Mouse (Mus musculus): ENCODE results near the gene Plod2. TPM values are rescaled to one million over a fixed set of nuclear protein-coding genes. Genes with fewer than 3 reads are reported as not detected.

Plod2 gene
- polyA plus RNA-seq, 1 experiment from 2014 or later = 25.6 TPM

GRCm38 (mm10) chr9:92560840-92561547 lies 19.0 kb downstream of the Plod2 start:
- Histone ChIP-seq H3K36me3 (0 out of 2 replicates have a peak, but pooled peaks cover 3% of the 10 kb centered on the region), H3K4me1 (peaks cover 8% of the 10 kb centered on the region), H3K9me3 (replicated peaks) (no peaks in the 10 kb centered on the region), H3K27ac (replicated peaks) (no peak overlapping the region), H3K4me3 (no peak overlapping the region), H3K27me3 (ENCODE audit: low read depth, poor library complexity, severe bottlenecking) (no peaks in the 10 kb centered on the region)
- no peak for DNase-seq (ENCODE audit: low spot score)
- 69% methylated on average over 6 of the region's 6 CpGs for WGBS

GRCm38 (mm10) chr9:92562416-92562815 lies 20.4 kb downstream of the Plod2 start:
- Histone ChIP-seq H3K4me1 (peaks cover 8% of the 10 kb centered on the region), H3K27ac (replicated peaks) (no peak overlapping the region), H3K27me3 (ENCODE audit: low read depth, poor library complexity, severe bottlenecking) (no peaks in the 10 kb centered on the region), H3K36me3 (0 out of 2 replicates have a peak, but pooled peaks cover 3% of the 10 kb centered on the region), H3K9me3 (replicated peaks) (no peaks in the 10 kb centered on the region), H3K4me3 (no peak overlapping the region)
- 91% methylated on average over 5 of the region's 5 CpGs for WGBS
- DNase-seq (ENCODE audit: low spot score) = no peak

GRCm38 (mm10) chr9:92563306-92563705 lies 21.3 kb downstream of the Plod2 start:
- Histone ChIP-seq H3K4me3 (no peak overlapping the region), H3K27ac (replicated peaks) (no peak overlapping the region), H3K36me3 (0 out of 2 replicates have a peak, but pooled peaks cover 3% of the 10 kb centered on the region), H3K27me3 (ENCODE audit: low read depth, poor library complexity, severe bottlenecking) (no peaks in the 10 kb centered on the region), H3K4me1 (peaks cover 8% of the 10 kb centered on the region), H3K9me3 (replicated peaks) (no peaks in the 10 kb centered on the region)
- DNase-seq (ENCODE audit: low spot score) = no peak
- 88% methylated on average over 6 of the region's 6 CpGs for WGBS

- H3K27me3 ChIP-seq (ENCODE audit: low read depth, poor library complexity, severe bottlenecking) = no peaks in the 10 kb centered on the region
- H3K9me3 ChIP-seq (replicated peaks) = no peaks in the 10 kb centered on the region
- no peak for DNase-seq (ENCODE audit: low spot score)
- no peak overlapping the region for H3K4me3 ChIP-seq
- H3K27ac ChIP-seq (replicated peaks) = no peak overlapping the region
- peaks cover 8% of the 10 kb centered on the region for H3K4me1 ChIP-seq
- 0 out of 2 replicates have a peak, but pooled peaks cover 3% of the 10 kb centered on the region for H3K36me3 ChIP-seq
- WGBS = 89% methylated on average over 1 of the region's 1 CpGs
Observed at GRCm38 (mm10) chr9:92564391-92564790, 22.4 kb downstream of the Plod2 start.

GRCm38 (mm10) chr9:92566234-92566633 lies 24.2 kb downstream of the Plod2 start:
- H3K27ac ChIP-seq (replicated peaks) = no peak overlapping the region
- no peaks in the 10 kb centered on the region for H3K9me3 ChIP-seq (replicated peaks)
- peaks cover 2% of the 10 kb centered on the region for H3K4me1 ChIP-seq
- no peak overlapping the region for H3K4me3 ChIP-seq
- H3K36me3 ChIP-seq = 0 out of 2 replicates have a peak, but pooled peaks cover 3% of the 10 kb centered on the region
- no peak for DNase-seq (ENCODE audit: low spot score)
- 71% methylated on average over 3 of the region's 3 CpGs for WGBS
- no peaks in the 10 kb centered on the region for H3K27me3 ChIP-seq (ENCODE audit: low read depth, poor library complexity, severe bottlenecking)

GRCm38 (mm10) chr9:92567474-92567873 lies 25.5 kb downstream of the Plod2 start:
- no peak for DNase-seq (ENCODE audit: low spot score)
- Histone ChIP-seq H3K27me3 (ENCODE audit: low read depth, poor library complexity, severe bottlenecking) (no peaks in the 10 kb centered on the region), H3K4me3 (no peak overlapping the region), H3K4me1 (no peaks in the 10 kb centered on the region), H3K27ac (replicated peaks) (no peak overlapping the region), H3K9me3 (replicated peaks) (no peaks in the 10 kb centered on the region), H3K36me3 (0 out of 2 replicates have a peak, but pooled peaks cover 6% of the 10 kb centered on the region)
- 96% methylated on average over 7 of the region's 7 CpGs for WGBS

GRCm38 (mm10) chr9:92568798-92569197 lies 26.8 kb downstream of the Plod2 start:
- H3K9me3 ChIP-seq (replicated peaks) = no peaks in the 10 kb centered on the region
- H3K27ac ChIP-seq (replicated peaks) = no peak overlapping the region
- H3K27me3 ChIP-seq (ENCODE audit: low read depth, poor library complexity, severe bottlenecking) = no peaks in the 10 kb centered on the region
- 95% methylated on average over 3 of the region's 3 CpGs for WGBS
- H3K36me3 ChIP-seq = 0 out of 2 replicates have a peak, but pooled peaks cover 6% of the 10 kb centered on the region
- DNase-seq (ENCODE audit: low spot score) = no peak
- no peak overlapping the region for H3K4me3 ChIP-seq
- no peaks in the 10 kb centered on the region for H3K4me1 ChIP-seq

GRCm38 (mm10) chr9:92572376-92573108 lies 30.5 kb downstream of the Plod2 start:
- DNase-seq (ENCODE audit: low spot score) = no peak
- Histone ChIP-seq H3K36me3 (0 out of 2 replicates have a peak, but pooled peaks cover 4% of the 10 kb centered on the region), H3K27ac (replicated peaks) (no peak overlapping the region), H3K27me3 (ENCODE audit: low read depth, poor library complexity, severe bottlenecking) (no peaks in the 10 kb centered on the region), H3K4me1 (no peaks in the 10 kb centered on the region), H3K4me3 (no peak overlapping the region), H3K9me3 (replicated peaks) (no peaks in the 10 kb centered on the region)
- 76% methylated on average over 8 of the region's 8 CpGs for WGBS

GRCm38 (mm10) chr9:92583876-92584275 lies 41.9 kb downstream of the Plod2 start:
- Histone ChIP-seq H3K4me1 (no peaks in the 10 kb centered on the region), H3K9me3 (replicated peaks) (no peaks in the 10 kb centered on the region), H3K4me3 (no peak overlapping the region), H3K27ac (replicated peaks) (no peak overlapping the region), H3K27me3 (ENCODE audit: low read depth, poor library complexity, severe bottlenecking) (no peaks in the 10 kb centered on the region), H3K36me3 (peaks cover 28% of the 10 kb centered on the region)
- DNase-seq (ENCODE audit: low spot score) = no peak
- WGBS = 87% methylated on average over 5 of the region's 5 CpGs

GRCm38 (mm10) chr9:92586025-92586424 lies 44.0 kb downstream of the Plod2 start:
- Histone ChIP-seq H3K4me1 (no peaks in the 10 kb centered on the region), H3K9me3 (replicated peaks) (no peaks in the 10 kb centered on the region), H3K36me3 (peaks cover 39% of the 10 kb centered on the region), H3K27me3 (ENCODE audit: low read depth, poor library complexity, severe bottlenecking) (no peaks in the 10 kb centered on the region), H3K4me3 (no peak overlapping the region), H3K27ac (replicated peaks) (no peak overlapping the region)
- WGBS = 86% methylated on average over 1 of the region's 1 CpGs
- DNase-seq (ENCODE audit: low spot score) = no peak

- Histone ChIP-seq H3K4me1 (no peaks in the 10 kb centered on the region), H3K4me3 (no peak overlapping the region), H3K27me3 (ENCODE audit: low read depth, poor library complexity, severe bottlenecking) (no peaks in the 10 kb centered on the region), H3K27ac (replicated peaks) (no peak overlapping the region), H3K36me3 (peaks cover 38% of the 10 kb centered on the region), H3K9me3 (replicated peaks) (no peaks in the 10 kb centered on the region)
- no peak for DNase-seq (ENCODE audit: low spot score)
- 97% methylated on average over 8 of the region's 8 CpGs for WGBS
Observed at GRCm38 (mm10) chr9:92587391-92587790, 45.4 kb downstream of the Plod2 start.

- 89% methylated on average over 1 of the region's 1 CpGs for WGBS
- DNase-seq (ENCODE audit: low spot score) = no peak
- no peak overlapping the region for H3K4me3 ChIP-seq
- no peaks in the 10 kb centered on the region for H3K4me1 ChIP-seq
- peaks cover 39% of the 10 kb centered on the region for H3K36me3 ChIP-seq
- H3K9me3 ChIP-seq (replicated peaks) = no peaks in the 10 kb centered on the region
- no peak overlapping the region for H3K27ac ChIP-seq (replicated peaks)
- H3K27me3 ChIP-seq (ENCODE audit: low read depth, poor library complexity, severe bottlenecking) = no peaks in the 10 kb centered on the region
Observed at GRCm38 (mm10) chr9:92588226-92588625, 46.2 kb downstream of the Plod2 start.

- no peaks in the 10 kb centered on the region for H3K9me3 ChIP-seq (replicated peaks)
- H3K36me3 ChIP-seq = peaks cover 41% of the 10 kb centered on the region
- H3K4me1 ChIP-seq = no peaks in the 10 kb centered on the region
- no peak for DNase-seq (ENCODE audit: low spot score)
- H3K27me3 ChIP-seq (ENCODE audit: low read depth, poor library complexity, severe bottlenecking) = no peaks in the 10 kb centered on the region
- 96% methylated on average over 5 of the region's 5 CpGs for WGBS
- no peak overlapping the region for H3K4me3 ChIP-seq
- H3K27ac ChIP-seq (replicated peaks) = no peak overlapping the region
Observed at GRCm38 (mm10) chr9:92589021-92589420, 47.0 kb downstream of the Plod2 start.
